In genomic region chr15:79001559-79001958, GRCm38 (mm10) we compare ENCODE assay signal across 16 mouse cellular contexts. TPM values are rescaled to one million over a fixed set of nuclear protein-coding genes. Genes with fewer than 3 reads are reported as not detected.
"Had no signal": no experiment of that assay in that cellular context is flagged by ENCODE, and none has a peak within 500 bp of the region (broad histone marks: within the 10 kb centered on the region; RNA-seq: fewer than 3 reads in every experiment).

No protein-coding gene starts in this region.

- H3K27me3 ChIP-seq: limb, embryonic 15.5 days; liver, embryonic 12.5 days; neural tube, embryonic 15.5 days had no signal

- H3K9ac ChIP-seq: limb, embryonic 15.5 days; liver, embryonic 12.5 days; lung, embryonic 14.5 days; neural tube, embryonic 15.5 days had no signal

- H3K9me3 ChIP-seq: limb, embryonic 15.5 days; liver, embryonic 12.5 days; midbrain, embryonic 10.5 days; neural tube, embryonic 15.5 days had no signal

- DNase-seq: layer of hippocampus, adult 9-11 months; layer of hippocampus, postnatal 36 days; lung, embryonic 14.5 days; midbrain, embryonic 14.5 days; right cerebral cortex, adult 18-20 months; right cerebral cortex, postnatal 25 days; thymus, postnatal 4 days had no signal

- H3K4me3 ChIP-seq: limb, embryonic 15.5 days; liver, embryonic 12.5 days; midbrain, embryonic 10.5 days; myocyte; neural tube, embryonic 15.5 days had no signal

- ATAC-seq: liver, embryonic 12.5 days had no signal

- H3K27ac ChIP-seq: limb, embryonic 15.5 days; liver, embryonic 12.5 days; midbrain, embryonic 10.5 days; neural tube, embryonic 15.5 days; stomach, postnatal 0 days had no signal

- H3K4me1 ChIP-seq: neural tube, embryonic 15.5 days had no signal

- H3K4me2 ChIP-seq: limb, embryonic 15.5 days; liver, embryonic 12.5 days; lung, embryonic 14.5 days; neural tube, embryonic 15.5 days had no signal

RNA-seq across cellular contexts. Expression of gene Galr3, which starts 40.1 kb away (rescaled TPM):
- total RNA-seq: layer of hippocampus, postnatal 36 days; megakaryocyte, adult 5-6 weeks had no signal
- polyA plus RNA-seq: limb, embryonic 11.5 days; lung, embryonic 14.5 days; midbrain, embryonic 10.5 days; midbrain, embryonic 14.5 days; neural tube, embryonic 11.5 days had no signal
